In the genomic region with DNA sequence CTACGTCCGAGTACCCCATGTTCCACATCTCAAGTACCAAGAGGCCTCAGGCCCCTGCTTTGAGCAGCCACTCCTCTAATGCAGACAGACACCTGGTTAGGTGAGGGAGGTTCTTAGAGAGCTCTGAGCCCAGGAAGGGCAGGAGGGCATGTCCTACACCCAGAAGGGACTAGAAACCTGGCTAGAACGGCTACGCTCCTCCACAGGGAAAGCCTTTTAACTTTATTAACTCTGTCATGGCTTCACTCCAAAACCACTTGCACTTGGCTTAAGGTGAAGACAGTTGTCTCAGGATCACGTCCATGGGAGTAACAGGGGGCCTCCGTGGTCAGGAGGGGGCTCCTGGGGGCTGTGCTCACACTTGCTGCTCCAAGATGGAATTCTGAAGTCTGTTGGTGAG, we compare ENCODE assay signal across 25 mouse cellular contexts.
DNase-seq lines count a peak whose midpoint lies in the region; ATAC-seq and TF ChIP-seq lines count a peak whose summit lies in the region.
"Had no signal": no experiment of that assay in that cellular context is flagged by ENCODE, and none has a peak within 500 bp of the region (broad histone marks: within the 10 kb centered on the region; RNA-seq: fewer than 3 reads in every experiment).

No protein-coding gene starts in this region.

- intact Hi-C loops in gastrocnemius, postnatal 36 days (cut with DNase I), result no loop called here

- no peak for TF ChIP-seq CTCF in kidney, adult 2 months (conservative IDR thresholded peaks at IDR 0.05; ENCODE audit: insufficient read depth, insufficient read length, low read depth, low read length)

- no peak overlapping the region for H3K4me2 ChIP-seq in kidney, embryonic 14.5 days (replicated peaks; ENCODE audit: low read depth, low read length)
- no peak overlapping the region for H3K4me2 ChIP-seq in embryonic facial prominence, embryonic 13.5 days
- H3K4me2 ChIP-seq in limb, embryonic 15.5 days, result no peak overlapping the region
- H3K4me2 ChIP-seq: forebrain, embryonic 15.5 days; heart, embryonic 11.5 days; hindbrain, embryonic 14.5 days; intestine, embryonic 15.5 days; midbrain, embryonic 15.5 days had no signal

- H3K4me3 ChIP-seq in kidney, adult 2 months (ENCODE audit: insufficient read depth, low read depth, low read length), result no peak overlapping the region
- H3K4me3 ChIP-seq in kidney, embryonic 14.5 days (ENCODE audit: low read length), result no peak overlapping the region
- no peak overlapping the region for H3K4me3 ChIP-seq in embryonic facial prominence, embryonic 13.5 days
- no peak overlapping the region for H3K4me3 ChIP-seq in limb, embryonic 15.5 days
- H3K4me3 ChIP-seq: forebrain, embryonic 15.5 days; intestine, embryonic 15.5 days; left cerebral cortex, adult 2 months; midbrain, embryonic 15.5 days; myocyte had no signal

- H3K4me1 ChIP-seq in kidney, adult 2 months (ENCODE audit: control insufficient read depth, insufficient read depth, low read length), result peaks cover 4% of the 10 kb centered on the region; the same call in 1 of the 2 replicates
- H3K4me1 ChIP-seq in kidney, embryonic 14.5 days (ENCODE audit: control insufficient read depth, insufficient read depth, low read length), result no peaks in the 10 kb centered on the region
- H3K4me1 ChIP-seq in embryonic facial prominence, embryonic 13.5 days, result peaks cover 28% of the 10 kb centered on the region
- peaks cover 29% of the 10 kb centered on the region for H3K4me1 ChIP-seq in limb, embryonic 15.5 days

- no peak for ATAC-seq in kidney, embryonic 14.5 days (ENCODE audit: low FRiP score, low TSS enrichment)
- ATAC-seq in embryonic facial prominence, embryonic 13.5 days (ENCODE audit: insufficient number of reproducible peaks, insufficient read depth, low FRiP score, low TSS enrichment, low read depth), result no peak
- ATAC-seq in limb, embryonic 15.5 days (ENCODE audit: insufficient number of reproducible peaks, low FRiP score, low TSS enrichment, low read depth), result no peak
- ATAC-seq: forebrain, embryonic 15.5 days; intestine, embryonic 15.5 days; lung, postnatal 0 days; midbrain, embryonic 15.5 days had no signal

- TF ChIP-seq POLR2A in kidney, adult 2 months (IDR thresholded peaks at IDR 0.05; ENCODE audit: low read depth, low read length), result no peak

- no peaks in the 10 kb centered on the region; the same call in 1 of the 2 replicates for H3K9me3 ChIP-seq in kidney, embryonic 14.5 days (ENCODE audit: control insufficient read depth, low read length)
- no peaks in the 10 kb centered on the region for H3K9me3 ChIP-seq in embryonic facial prominence, embryonic 13.5 days
- no peaks in the 10 kb centered on the region for H3K9me3 ChIP-seq in limb, embryonic 15.5 days
- H3K9me3 ChIP-seq: forebrain, embryonic 15.5 days; intestine, embryonic 15.5 days; midbrain, embryonic 15.5 days had no signal

- DNase-seq in kidney, adult 2 months, result peak; percentile 88
- peak; percentile 54 for DNase-seq in kidney, postnatal 14 days
- DNase-seq in gastrocnemius, postnatal 36 days, result no peak
- DNase-seq in neural tube, embryonic 10.5 days (ENCODE audit: extremely low spot score, low spot score), result no peak
- DNase-seq in layer of hippocampus, postnatal 14 days (ENCODE audit: low spot score in 2 of 2), result no peak
- DNase-seq: adrenal gland, postnatal 36 days; B cell, adult 2 months; cerebellum, adult 2 months; heart, postnatal 14 days; left cerebral cortex, postnatal 4 days; retina, postnatal 1 day; right cerebral cortex, postnatal 4 days; thymus, postnatal 14 days had no signal

- H3K9ac ChIP-seq in kidney, embryonic 14.5 days (ENCODE audit: low read depth, low read length), result no peak overlapping the region
- no peak overlapping the region for H3K9ac ChIP-seq in embryonic facial prominence, embryonic 13.5 days
- 0 out of 2 replicates have a peak overlapping the region, but pooled peaks have one; percentile 2 for H3K9ac ChIP-seq in limb, embryonic 15.5 days
- H3K9ac ChIP-seq: forebrain, embryonic 15.5 days; hindbrain, embryonic 14.5 days; intestine, embryonic 15.5 days; liver, embryonic 14.5 days; midbrain, embryonic 15.5 days had no signal

- no peaks in the 10 kb centered on the region for H3K27me3 ChIP-seq in kidney, adult 2 months (replicated peaks; ENCODE audit: control insufficient read depth, insufficient read depth, low read length)
- H3K27me3 ChIP-seq in kidney, embryonic 14.5 days (ENCODE audit: control insufficient read depth, insufficient read depth, low read length), result no peaks in the 10 kb centered on the region
- H3K27me3 ChIP-seq in embryonic facial prominence, embryonic 13.5 days, result no peaks in the 10 kb centered on the region
- H3K27me3 ChIP-seq in limb, embryonic 15.5 days, result no peaks in the 10 kb centered on the region
- H3K27me3 ChIP-seq: forebrain, embryonic 15.5 days; intestine, embryonic 15.5 days; midbrain, embryonic 15.5 days had no signal

- no peak overlapping the region for H3K27ac ChIP-seq in kidney, adult 2 months (ENCODE audit: insufficient read depth, low read depth, low read length)
- H3K27ac ChIP-seq in kidney, embryonic 14.5 days (ENCODE audit: low read depth, low read length), result no peak overlapping the region
- H3K27ac ChIP-seq in embryonic facial prominence, embryonic 13.5 days, result peak overlapping the region; percentile 29; the same call in 1 of the 2 replicates
- H3K27ac ChIP-seq in limb, embryonic 15.5 days, result peak overlapping the region; percentile 34; the same call in 1 of the 2 replicates
- H3K27ac ChIP-seq: forebrain, embryonic 15.5 days; hindbrain, embryonic 14.5 days; intestine, embryonic 15.5 days; left cerebral cortex, adult 2 months; liver, embryonic 14.5 days; midbrain, embryonic 15.5 days had no signal

- no peaks in the 10 kb centered on the region for H3K36me3 ChIP-seq in kidney, adult 2 months (ENCODE audit: control insufficient read depth, insufficient read depth, low read length)
- peaks cover 7% of the 10 kb centered on the region; the same call in 1 of the 2 replicates for H3K36me3 ChIP-seq in kidney, embryonic 14.5 days (ENCODE audit: control insufficient read depth, insufficient read depth, low read length)
- H3K36me3 ChIP-seq in embryonic facial prominence, embryonic 13.5 days, result peaks cover 20% of the 10 kb centered on the region; the same call in 1 of the 2 replicates
- H3K36me3 ChIP-seq in limb, embryonic 15.5 days, result no peaks in the 10 kb centered on the region
- H3K36me3 ChIP-seq: midbrain, embryonic 15.5 days had no signal

- WGBS in kidney, adult 2 months, result 40% methylated on average over 6 of the region's 6 CpGs
- 66% methylated on average over 6 of the region's 6 CpGs for WGBS in kidney, embryonic 14.5 days
- WGBS in embryonic facial prominence, embryonic 13.5 days, result 44% methylated on average over 6 of the region's 6 CpGs
- WGBS in limb, embryonic 15.5 days, result 25% methylated on average over 6 of the region's 6 CpGs

Comparison
In these comparisons a context has a peak if more than half of its experiments do, and no peak if none do; other contexts are left out.
1. DNase-seq: peak in kidney, adult 2 months (single experiment) and kidney, postnatal 14 days (single experiment); none in gastrocnemius, postnatal 36 days (0 of 2), neural tube, embryonic 10.5 days (single experiment) and layer of hippocampus, postnatal 14 days (0 of 2).
2. H3K27ac ChIP-seq: peak in embryonic facial prominence, embryonic 13.5 days (single experiment) and limb, embryonic 15.5 days (single experiment); none in kidney, adult 2 months (single experiment) and kidney, embryonic 14.5 days (single experiment).